Mouse (Mus musculus): Measurements from ENCODE around the gene Syn2. TPM values are rescaled to one million over a fixed set of nuclear protein-coding genes. Genes with fewer than 3 reads are reported as not detected.

The Syn2 gene
- total and polyA plus RNA-seq, 3 experiments, result 0.59 to 1.6 (median 1.2) TPM

DNA sequence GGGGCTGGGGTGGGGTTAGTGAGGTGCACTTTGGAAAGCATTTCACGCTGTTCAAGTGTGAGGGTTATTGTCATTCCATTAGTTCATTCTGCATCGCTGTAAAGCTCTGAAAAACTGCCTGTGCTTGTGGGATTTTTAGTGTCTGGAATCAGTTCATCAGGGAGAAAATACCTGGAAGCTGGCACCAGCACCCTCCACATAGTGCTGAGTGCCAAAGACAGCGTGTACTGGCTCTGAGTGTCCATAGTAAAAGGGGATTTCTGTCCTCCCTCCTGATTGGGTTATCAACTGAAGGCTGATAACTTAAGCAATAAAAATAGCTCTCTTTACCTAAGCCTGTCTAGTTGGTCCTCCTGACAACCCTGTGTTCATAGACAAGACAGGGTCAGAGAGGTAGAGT is 125.8 kb downstream of the Syn2 start:
- in situ Hi-C loops (cut with MboI; ENCODE audit: low pct_ligation_motif_present, low pct_unique_long_range_greater_than_20kb, low sequenced_read_pairs) (loop anchor here (10.0 to 25.0 kb wide), 2 partner anchors 206 to 323 kb away; no protein-coding TSS in a partner anchor), dilution Hi-C loops (cut with MboI; ENCODE audit: extremely low pct_ligation_motif_present, extremely low pct_unique_long_range_greater_than_20kb, low sequenced_read_pairs) (no loop called here)
- H3K27ac ChIP-seq (ENCODE audit: insufficient read depth, low read depth), result no peak overlapping the region
- H3K27me3 ChIP-seq (replicated peaks), result no peaks in the 10 kb centered on the region
- TF ChIP-seq IRF4 (IDR thresholded peaks at IDR 0.05; ENCODE audit: low read depth, low read length) (no peak), RAD21 (IDR thresholded peaks at IDR 0.05; ENCODE audit: low read depth, low read length) (no peak)
- no peak overlapping the region for H3K9ac ChIP-seq (ENCODE audit: insufficient read depth, low read depth)
- peaks cover 0 to 12% of the 10 kb centered on the region in 2 experiments for H3K36me3 ChIP-seq (replicated peaks in 1 of 2; ENCODE audit: control insufficient read depth in 1 of 2, insufficient read depth in 1 of 2, low read length in 1 of 2)
- no peaks in the 10 kb centered on the region for H3K4me1 ChIP-seq (ENCODE audit: control insufficient read depth in 1 of 2, insufficient read depth in 2 of 2)
- no peak overlapping the region for H3K4me3 ChIP-seq (replicated peaks in 1 of 3; ENCODE audit: low read depth in 2 of 3, low read length in 2 of 3, poor library complexity in 1 of 3)
- no peak for DNase-seq (ENCODE audit: extremely low read depth)
- H3K9me3 ChIP-seq (replicated peaks; ENCODE audit: low read length), result no peaks in the 10 kb centered on the region
- no peak overlapping the region for H3K4me2 ChIP-seq (ENCODE audit: insufficient read depth, low read depth, poor library complexity, severe bottlenecking)
- no peaks in the 10 kb centered on the region for H3K79me2 ChIP-seq (replicated peaks; ENCODE audit: control insufficient read depth, extremely low read depth, insufficient read depth, poor library complexity, severe bottlenecking)

DNA sequence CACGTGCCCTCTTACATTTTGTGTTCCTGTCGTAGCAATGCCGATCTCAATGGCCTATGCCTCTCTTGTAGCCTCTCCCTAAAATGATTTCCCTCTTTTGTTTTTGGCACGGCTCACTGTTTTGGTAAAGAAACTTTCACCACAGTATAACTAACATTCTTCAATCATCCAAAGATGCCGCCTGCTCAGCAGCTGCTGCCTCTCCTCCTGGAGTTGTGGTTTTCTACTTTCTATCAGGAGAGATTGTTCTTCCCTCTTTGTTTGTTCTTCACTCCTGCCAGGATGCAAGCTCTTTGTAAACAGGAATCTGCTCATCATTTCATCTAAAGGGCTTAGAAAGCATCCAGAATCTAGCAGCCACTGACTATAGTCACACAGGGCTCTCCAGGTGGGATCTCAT is 132.1 kb downstream of the Syn2 start:
- no peaks in the 10 kb centered on the region for H3K27me3 ChIP-seq (replicated peaks)
- no peak overlapping the region for H3K27ac ChIP-seq (ENCODE audit: insufficient read depth, low read depth)
- TF ChIP-seq EP300 (IDR thresholded peaks at IDR 0.05; ENCODE audit: low read length), result no peak
- no peak for TF ChIP-seq NRF1 (IDR thresholded peaks at IDR 0.05; ENCODE audit: low read depth, low read length)
- no peak for TF ChIP-seq SIN3A (IDR thresholded peaks at IDR 0.05; ENCODE audit: low read length)
- no peak for TF ChIP-seq ELF1 (IDR thresholded peaks at IDR 0.05; ENCODE audit: low read depth, low read length)
- no peak for TF ChIP-seq E2F4 (IDR thresholded peaks at IDR 0.05; ENCODE audit: insufficient replicate concordance, low read depth, low read length)
- no peak for TF ChIP-seq ZNF384 (IDR thresholded peaks at IDR 0.05; ENCODE audit: low read depth, low read length)
- no peak for TF ChIP-seq MEF2A (IDR thresholded peaks at IDR 0.05; ENCODE audit: borderline replicate concordance, low read depth, low read length)
- TF ChIP-seq UBTF (IDR thresholded peaks at IDR 0.05; ENCODE audit: low read depth, low read length), result no peak
- no peak for TF ChIP-seq GABPA (IDR thresholded peaks at IDR 0.05; ENCODE audit: insufficient replicate concordance, low read depth, low read length)
- TF ChIP-seq USF2 (conservative IDR thresholded peaks at IDR 0.05; ENCODE audit: low read depth, low read length), result no peak
- no peak for TF ChIP-seq SMC3 (IDR thresholded peaks at IDR 0.05; ENCODE audit: low read depth, low read length)
- TF ChIP-seq IRF4 (IDR thresholded peaks at IDR 0.05; ENCODE audit: low read depth, low read length), result no peak
- TF ChIP-seq POLR2AphosphoS2 (IDR thresholded peaks at IDR 0.05; ENCODE audit: low read depth, low read length), result no peak
- no peak for TF ChIP-seq USF1 (IDR thresholded peaks at IDR 0.05; ENCODE audit: low read depth, low read length)
- peaks cover 0 to 17% of the 10 kb centered on the region in 2 experiments for H3K36me3 ChIP-seq (replicated peaks in 1 of 2; ENCODE audit: control insufficient read depth in 1 of 2, insufficient read depth in 1 of 2, low read length in 1 of 2)
- no peak overlapping the region for H3K4me3 ChIP-seq (replicated peaks in 1 of 3; ENCODE audit: low read depth in 2 of 3, low read length in 2 of 3, poor library complexity in 1 of 3)
- H3K9ac ChIP-seq (ENCODE audit: insufficient read depth, low read depth), result no peak overlapping the region
- in situ Hi-C loops (cut with MboI; ENCODE audit: low pct_ligation_motif_present, low pct_unique_long_range_greater_than_20kb, low sequenced_read_pairs) (loop anchor here (10.0 to 25.0 kb wide), 2 partner anchors 212 to 329 kb away; no protein-coding TSS in a partner anchor), dilution Hi-C loops (cut with MboI; ENCODE audit: extremely low pct_ligation_motif_present, extremely low pct_unique_long_range_greater_than_20kb, low sequenced_read_pairs) (no loop called here)
- no peak overlapping the region for H3K4me2 ChIP-seq (ENCODE audit: insufficient read depth, low read depth, poor library complexity, severe bottlenecking)
- no peaks in the 10 kb centered on the region for H3K9me3 ChIP-seq (replicated peaks; ENCODE audit: low read length)
- DNase-seq (ENCODE audit: extremely low read depth), result no peak
- H3K4me1 ChIP-seq (ENCODE audit: control insufficient read depth in 1 of 2, insufficient read depth in 2 of 2), result peaks cover 0 to 3% of the 10 kb centered on the region in 2 experiments; a peak in 2 of 4 replicates
- H3K79me2 ChIP-seq (replicated peaks; ENCODE audit: control insufficient read depth, extremely low read depth, insufficient read depth, poor library complexity, severe bottlenecking), result no peaks in the 10 kb centered on the region
